Mouse (Mus musculus) lung, postnatal 0 days (tissue): ENCODE measurements around the gene Acap2.

ENCODE experiments used
- CTCF ChIP-seq: IDR thresholded peaks from 2 replicates; pipeline ENCODE4 v1.5.1; 2016; ENCODE audit warnings: antibody characterized with exemption, mild to moderate bottlenecking
- EP300 ChIP-seq: IDR thresholded peaks from 2 replicates; pipeline ENCODE4 v1.6.1; 2016; ENCODE audit warnings: antibody characterized with exemption, mild to moderate bottlenecking, control low read depth

DNA sequence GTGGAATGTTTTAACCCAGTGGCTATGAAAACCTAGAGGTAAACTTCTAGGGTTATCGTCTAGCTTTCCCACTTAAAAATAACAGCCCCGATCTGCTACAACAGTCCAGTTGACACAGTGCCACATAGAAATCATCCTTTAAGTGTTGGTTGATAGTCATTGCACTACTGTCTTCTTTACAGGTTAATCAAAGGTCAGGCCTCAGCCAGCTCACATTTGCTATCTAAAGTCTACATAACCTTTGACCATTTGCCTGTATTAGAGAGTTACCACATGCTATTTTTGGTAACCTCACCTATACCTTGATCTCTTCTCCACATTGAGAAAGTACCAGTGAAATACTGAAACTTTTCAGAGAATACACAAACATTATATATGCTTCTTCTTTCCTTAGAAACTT is 659 bp upstream of the Acap2 start:
- TF ChIP-seq CTCF: no peak
- no peak for TF ChIP-seq EP300
